Mouse (Mus musculus) liver, adult 2 months (tissue): Measurements from ENCODE around the gene Nek8. TPM values are rescaled to one million over a fixed set of nuclear protein-coding genes. Genes with fewer than 3 reads are reported as not detected.

ENCODE experiments used
- DNase-seq: peaks from one replicate; pipeline ENCODE4 v3.0.0-alpha.2; 2011; ENCODE audit warnings: low read depth, low spot score; ENCODE audit errors: extremely low read depth
- H3K27ac ChIP-seq: fragments of 200-500 bp; replicated peaks from 2 replicates; pipeline ENCODE4 v1.5.1; 2012; ENCODE audit warnings: low read depth, mild to moderate bottlenecking, control low read depth, inconsistent platforms, low read length; ENCODE audit not compliant: insufficient read depth
- H3K27me3 ChIP-seq: fragments of 200-500 bp; 2 replicates; pipeline ENCODE4 v1.6.1; 2012; ENCODE audit warnings: mild to moderate bottlenecking, moderate library complexity, low read length, inconsistent platforms; ENCODE audit not compliant: control insufficient read depth, insufficient read depth
- H3K36me3 ChIP-seq: fragments of 200-500 bp; 2 replicates; pipeline ENCODE4 v1.6.1; 2012; ENCODE audit warnings: low read length, inconsistent platforms; ENCODE audit not compliant: control insufficient read depth, insufficient read depth
- H3K4me1 ChIP-seq: fragments of 200-500 bp; 2 replicates; pipeline ENCODE4 v1.6.1; 2011; ENCODE audit warnings: low read length; ENCODE audit not compliant: control insufficient read depth, insufficient read depth
- H3K4me3 ChIP-seq: fragments of 200-500 bp; 2 replicates; pipeline ENCODE4 v1.5.1; 2011; ENCODE audit warnings: low read depth, mild to moderate bottlenecking, control low read depth, low read length, moderate library complexity; ENCODE audit not compliant: insufficient read depth
- H3K79me2 ChIP-seq: fragments of 200-500 bp; 2 replicates; pipeline ENCODE4 v1.6.1; 2012; ENCODE audit warnings: inconsistent platforms, mild to moderate bottlenecking, low read length, moderate library complexity; ENCODE audit not compliant: control insufficient read depth, insufficient read depth
- H3K9ac ChIP-seq: fragments of 200-500 bp; 2 replicates; pipeline ENCODE4 v1.6.1; 2012; ENCODE audit warnings: low read depth, mild to moderate bottlenecking, control low read depth, inconsistent platforms, low read length
- CTCF ChIP-seq: fragments of 200-500 bp; IDR thresholded peaks from 2 replicates; pipeline ENCODE4 v1.5.1; 2011; ENCODE audit warnings: low read depth, low read length, control low read depth
- POLR2A ChIP-seq: fragments of 200-500 bp; IDR thresholded peaks from 2 replicates; pipeline ENCODE4 v1.6.1; 2011; ENCODE audit warnings: low read length, control low read depth; ENCODE audit not compliant: insufficient read depth; ENCODE audit errors: extremely low read depth
- WGBS: fragments of 180-500 bp; shearing (Covaris S2); methylation state at CpG from one replicate; pipeline ENCODE4 v1.1.7; 2018; 5-methylcytosine and 5-hydroxymethylcytosine counted together
- polyA plus RNA-seq: library from polyadenylated mRNA; depleted of rRNA; stranded (reverse); fragments of >200 nt; gene quantifications from 2 replicates; pipeline ENCODE4 v1.2.3, GENCODE M21; 2012; rRNA removed
- total RNA-seq: library from RNA; depleted of rRNA; stranded (reverse); fragments of >200 nt; gene quantifications from 2 replicates; pipeline ENCODE4 v1.2.3, GENCODE M21; 2014; rRNA removed

The Nek8 gene
- total RNA-seq (4.1 and 5.2 TPM in 2 replicates), polyA plus RNA-seq (5.2 and 7.2 TPM in 2 replicates)

GRCm38 (mm10) chr11:78176402-78176862 is at the start of gene Nek8, which contains the start of gene Tlcd1:
TSS of gene Nek8 (minus strand) at chr11:78176675.
TSS of gene Tlcd1 (plus strand) at chr11:78176711.
- Histone ChIP-seq H3K9ac (peak within 1 kb of the TSS; percentile 86), H3K79me2 (no peaks in the 10 kb centered on the region), H3K27me3 (no peaks in the 10 kb centered on the region), H3K4me3 (peak within 1 kb of the TSS; percentile 67), H3K36me3 (peaks cover 16% of the 10 kb centered on the region; the same call in 1 of the 2 replicates), H3K27ac (peak within 1 kb of the TSS; percentile 83), H3K4me1 (peaks cover 8% of the 10 kb centered on the region)
- under 1% methylated on average over 32 of the region's 32 CpGs for WGBS
- peak; percentile 82 for DNase-seq
- no peak for TF ChIP-seq CTCF
- TF ChIP-seq POLR2A: 0 out of 2 replicates have a peak, but pooled peaks have one; percentile 54

GRCm38 (mm10) chr11:78223586-78223985 is 47.1 kb upstream of the Nek8 start:
- Histone ChIP-seq H3K36me3 (peaks cover 87% of the 10 kb centered on the region), H3K27ac (no peak overlapping the region), H3K9ac (no peak overlapping the region), H3K79me2 (0 out of 2 replicates have a peak, but pooled peaks cover 3% of the 10 kb centered on the region), H3K4me3 (no peak overlapping the region), H3K4me1 (no peaks in the 10 kb centered on the region), H3K27me3 (no peaks in the 10 kb centered on the region)
- WGBS: 86% methylated on average over 4 of the region's 4 CpGs
- DNase-seq: no peak
- TF ChIP-seq CTCF (no peak), POLR2A (no peak)

DNA sequence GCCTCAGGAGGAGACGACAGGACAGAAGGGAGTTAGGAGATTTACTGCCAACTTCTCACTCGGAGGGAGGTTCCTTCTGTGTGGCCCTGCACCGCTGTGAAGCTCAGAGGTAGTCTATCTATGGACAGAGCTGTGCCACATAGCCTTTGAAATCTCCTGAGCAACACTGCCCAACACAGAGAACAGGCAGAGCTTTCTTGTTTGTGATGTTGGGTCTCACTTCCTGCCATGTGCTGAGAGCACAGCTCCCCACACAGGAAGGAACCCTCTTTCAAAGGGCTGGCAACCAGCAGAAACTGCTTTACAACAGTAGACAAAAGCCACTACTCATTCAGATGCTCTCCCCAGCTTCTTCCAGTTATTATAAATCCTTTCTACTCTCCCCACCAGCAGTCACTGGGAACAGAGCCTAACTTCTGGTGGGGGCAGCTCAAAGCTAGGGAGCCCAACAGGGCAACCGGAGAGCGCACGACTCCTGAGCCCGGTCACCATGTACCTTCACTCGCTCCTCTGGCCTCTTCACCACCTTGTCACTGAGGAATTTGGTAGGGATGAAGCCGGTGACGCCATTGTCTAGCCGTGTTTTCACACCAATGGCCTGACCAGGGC is 39.3 kb upstream of the Nek8 start:
- H3K79me2 ChIP-seq: no peaks in the 10 kb centered on the region
- DNase-seq: no peak
- H3K27me3 ChIP-seq: no peaks in the 10 kb centered on the region
- no peak overlapping the region for H3K9ac ChIP-seq
- 89% methylated on average over 11 of the region's 11 CpGs for WGBS
- no peak overlapping the region for H3K4me3 ChIP-seq
- H3K4me1 ChIP-seq: peaks cover 3% of the 10 kb centered on the region; the same call in 1 of the 2 replicates
- TF ChIP-seq CTCF (no peak), POLR2A (no peak)
- no peak overlapping the region for H3K27ac ChIP-seq
- peaks cover 79% of the 10 kb centered on the region for H3K36me3 ChIP-seq

DNA sequence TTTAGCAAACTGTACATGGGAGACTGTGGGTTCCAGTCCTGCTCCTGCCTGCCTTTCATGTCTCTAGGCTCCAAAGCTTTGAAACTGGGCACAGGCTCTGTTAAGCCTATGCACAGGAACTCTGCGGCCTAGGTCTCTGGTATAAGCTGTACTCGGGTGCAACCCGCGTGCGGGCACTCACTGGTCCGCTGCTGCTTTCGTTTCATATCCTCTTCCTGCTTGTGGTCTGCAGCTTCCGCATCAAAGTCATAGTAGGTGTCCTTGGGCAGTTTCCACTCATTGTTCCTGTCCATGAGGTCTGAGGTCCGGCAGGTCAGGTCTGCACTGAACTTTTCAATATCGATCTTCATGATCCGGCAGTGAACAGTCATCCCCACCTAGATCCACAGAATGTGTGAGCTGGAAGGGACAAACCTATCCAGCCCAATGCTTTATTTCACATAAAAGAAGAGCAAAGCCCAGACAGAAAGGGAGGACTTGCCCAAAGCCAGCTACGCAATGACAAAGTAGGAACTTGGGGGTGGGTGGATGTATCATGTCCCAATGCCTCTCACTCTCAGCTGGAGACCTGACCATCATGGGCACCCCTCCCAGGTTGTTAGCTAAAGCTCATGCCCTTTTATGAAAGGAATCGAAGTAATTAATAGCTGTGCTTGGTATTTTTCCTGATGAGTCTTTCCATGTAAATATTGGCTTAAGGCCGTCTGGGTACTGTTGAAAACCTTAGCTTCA is 36.8 kb upstream of the Nek8 start:
- WGBS: 87% methylated on average over 14 of the region's 14 CpGs
- Histone ChIP-seq H3K27ac (no peak overlapping the region), H3K27me3 (no peaks in the 10 kb centered on the region), H3K4me1 (peaks cover 3% of the 10 kb centered on the region; the same call in 1 of the 2 replicates), H3K36me3 (peaks cover 75% of the 10 kb centered on the region), H3K4me3 (no peak overlapping the region), H3K9ac (no peak overlapping the region), H3K79me2 (no peaks in the 10 kb centered on the region)
- no peak for DNase-seq
- TF ChIP-seq POLR2A (no peak), CTCF (no peak)

DNA sequence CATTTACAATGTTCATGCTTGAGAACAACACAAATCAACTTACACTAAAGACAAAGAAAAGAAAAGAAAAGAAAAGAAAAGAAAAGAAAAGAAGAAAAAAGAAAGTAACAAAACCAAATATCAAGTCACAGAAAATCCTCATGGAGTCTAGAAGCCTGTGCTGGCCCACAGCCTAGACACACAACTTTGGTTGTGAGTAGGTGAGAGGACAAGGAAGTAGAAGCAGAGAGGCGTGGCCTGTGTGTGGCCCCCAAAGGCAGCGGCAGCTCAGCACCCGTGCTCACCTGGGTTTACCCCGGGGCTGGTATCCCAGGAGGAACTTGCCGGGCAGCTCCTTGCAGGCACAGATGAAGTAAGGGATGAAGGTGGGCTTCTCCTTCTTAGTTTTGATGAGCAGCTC is 35.0 kb upstream of the Nek8 start:
- H3K36me3 ChIP-seq: peaks cover 76% of the 10 kb centered on the region
- H3K4me3 ChIP-seq: no peak overlapping the region
- no peaks in the 10 kb centered on the region for H3K79me2 ChIP-seq
- no peaks in the 10 kb centered on the region for H3K27me3 ChIP-seq
- TF ChIP-seq POLR2A (no peak), CTCF (no peak)
- H3K27ac ChIP-seq: no peak overlapping the region
- DNase-seq: no peak
- WGBS: 89% methylated on average over 5 of the region's 5 CpGs
- peaks cover 3% of the 10 kb centered on the region; the same call in 1 of the 2 replicates for H3K4me1 ChIP-seq
- no peak overlapping the region for H3K9ac ChIP-seq

DNA sequence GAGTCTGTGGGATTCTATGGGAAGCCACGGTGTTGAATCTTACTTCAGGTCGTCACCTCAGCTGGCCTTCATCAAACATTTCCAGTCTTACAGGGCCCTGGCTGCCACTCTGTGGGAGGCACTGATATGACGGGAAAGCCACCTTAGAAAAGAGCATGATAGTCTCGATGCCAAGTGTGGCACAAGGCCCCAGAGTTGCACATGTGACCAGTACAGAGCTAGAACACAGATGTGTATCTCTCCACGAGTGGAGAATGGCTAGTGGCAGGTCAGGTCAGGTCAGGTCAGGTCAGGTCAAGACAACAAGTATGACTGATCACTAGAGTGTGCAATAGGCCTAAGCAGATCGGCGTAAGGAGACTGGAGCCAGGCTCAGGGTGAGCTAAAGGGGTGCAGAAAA is 34.1 kb upstream of the Nek8 start:
- 21% methylated on average over 7 of the region's 7 CpGs for WGBS
- H3K4me1 ChIP-seq: peaks cover 3% of the 10 kb centered on the region; the same call in 1 of the 2 replicates
- H3K79me2 ChIP-seq: no peaks in the 10 kb centered on the region
- no peak overlapping the region for H3K4me3 ChIP-seq
- no peaks in the 10 kb centered on the region for H3K27me3 ChIP-seq
- peaks cover 69% of the 10 kb centered on the region for H3K36me3 ChIP-seq
- DNase-seq: peak; percentile 83
- no peak overlapping the region for H3K9ac ChIP-seq
- TF ChIP-seq CTCF (no peak), POLR2A (no peak)
- no peak overlapping the region for H3K27ac ChIP-seq
